Mouse (Mus musculus) megakaryocyte-erythroid progenitor cell, adult 5-6 weeks (primary cell): ENCODE measurements around the gene Gm49384. TPM values are rescaled to one million over a fixed set of nuclear protein-coding genes. Genes with fewer than 3 reads are reported as not detected.

ENCODE experiments used
- total RNA-seq, 2 experiments: library from RNA; stranded (forward) in 1 of 2; stranded (reverse) in 1 of 2; fragments of 200-1000, 215-1000 nt in 1 of 2; fragments of >200 nt in 1 of 2; fragmentation: Nextera tagmentation in 1 of 2; gene quantifications; 2 replicates each; pipeline ENCODE4 v1.2.3; 2014 to 2017

The Gm49384 gene
- total RNA-seq, 2 experiments from 2014 or later: 24.6 to 30.4 TPM

Other genes with a start within 250 kb of the Gm49384 start
- gene Rps29, start 45.1 kb downstream of the Gm49384 start, total RNA-seq (2014; fragmentation: Nextera tagmentation): 4,414 and 4,457 TPM in 2 replicates
- gene Rps29, start 45.1 kb downstream of the Gm49384 start, total RNA-seq (2017): 1,975 and 2,681 TPM in 2 replicates
- gene Lrr1, start 35.5 kb downstream of the Gm49384 start, total RNA-seq (2014; fragmentation: Nextera tagmentation): 29.1 and 39.8 TPM in 2 replicates
- 6.3 and 18.6 TPM in 2 replicates for gene Lrr1, start 35.5 kb downstream of the Gm49384 start, total RNA-seq (2017)
- gene Rpl36al, start 20.2 kb downstream of the Gm49384 start, total RNA-seq (2014; fragmentation: Nextera tagmentation): 987 and 1,085 TPM in 2 replicates
- 1,369 and 1,396 TPM in 2 replicates for gene Rpl36al, start 20.2 kb downstream of the Gm49384 start, total RNA-seq (2017)
- 30.1 and 32.4 TPM in 2 replicates for gene Mgat2, start 20.1 kb downstream of the Gm49384 start, total RNA-seq (2014; fragmentation: Nextera tagmentation)
- 69.0 and 75.7 TPM in 2 replicates for gene Mgat2, start 20.1 kb downstream of the Gm49384 start, total RNA-seq (2017)
- gene Gm49383, start 7.2 kb downstream of the Gm49384 start, total RNA-seq (2014; fragmentation: Nextera tagmentation): 7.8 and 24.2 TPM in 2 replicates
- gene Gm49383, start 7.2 kb downstream of the Gm49384 start, total RNA-seq (2017): 42.3 and 48.1 TPM in 2 replicates
- gene Dnaaf2, start 5.8 kb downstream of the Gm49384 start, total RNA-seq (2014; fragmentation: Nextera tagmentation): 2.4 and 11.9 TPM in 2 replicates
- gene Dnaaf2, start 5.8 kb downstream of the Gm49384 start, total RNA-seq (2017): 6.0 and 10.7 TPM in 2 replicates
- 67.3 and 69.2 TPM in 2 replicates for gene Pole2, start 23.9 kb upstream of the Gm49384 start, total RNA-seq (2014; fragmentation: Nextera tagmentation)
- gene Pole2, start 23.9 kb upstream of the Gm49384 start, total RNA-seq (2017): 39.8 and 44.5 TPM in 2 replicates
- 6.3 and 9.5 TPM in 2 replicates for gene Klhdc1, start 36.9 kb upstream of the Gm49384 start, total RNA-seq (2014; fragmentation: Nextera tagmentation)
- gene Klhdc1, start 36.9 kb upstream of the Gm49384 start, total RNA-seq (2017): 7.3 and 7.7 TPM in 2 replicates
- 55.9 and 87.4 TPM in 2 replicates for gene Klhdc2, start 92.4 kb upstream of the Gm49384 start, total RNA-seq (2014; fragmentation: Nextera tagmentation)
- 90.1 and 107 TPM in 2 replicates for gene Klhdc2, start 92.4 kb upstream of the Gm49384 start, total RNA-seq (2017)
- 70.0 and 101 TPM in 2 replicates for gene Nemf, start 152.9 kb upstream of the Gm49384 start, total RNA-seq (2014; fragmentation: Nextera tagmentation)
- 168 and 179 TPM in 2 replicates for gene Nemf, start 152.9 kb upstream of the Gm49384 start, total RNA-seq (2017)
- gene Arf6, start 167.9 kb upstream of the Gm49384 start, total RNA-seq (2014; fragmentation: Nextera tagmentation): 76.7 and 105 TPM in 2 replicates
- gene Arf6, start 167.9 kb upstream of the Gm49384 start, total RNA-seq (2017): 98.8 and 150 TPM in 2 replicates
- not detected in 2 replicates for gene Gm9887, start 168.2 kb upstream of the Gm49384 start, total RNA-seq (2014; fragmentation: Nextera tagmentation)
- gene Gm9887, start 168.2 kb upstream of the Gm49384 start, total RNA-seq (2017): not detected in 2 replicates